Mouse (Mus musculus): ENCODE measurements around the gene Naip5.
"Not testable (repeated sequence)": the region's sequence is repeated elsewhere in the genome, so short reads cannot be mapped to it uniquely, and the experiment has no call there.

The Naip5 gene

DNA sequence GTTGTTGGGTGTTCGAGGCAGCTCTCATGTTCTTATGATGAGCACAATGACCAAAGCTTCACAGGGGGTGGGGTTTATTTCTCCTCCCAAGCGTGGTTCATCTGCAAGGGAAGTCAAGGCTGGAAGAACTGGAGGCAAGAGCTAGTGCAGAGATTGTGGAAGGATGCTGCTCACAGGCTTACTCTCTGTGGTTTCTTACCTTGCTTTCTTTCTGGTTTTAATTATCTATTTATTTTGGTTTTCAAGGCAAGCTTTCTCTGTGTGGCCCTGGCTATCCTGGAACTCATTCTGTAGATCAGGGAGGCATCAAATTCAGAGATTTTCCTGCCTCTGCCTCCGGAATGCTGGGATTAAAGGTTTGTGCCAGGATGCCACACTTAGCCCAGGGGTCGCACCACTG is at the start of gene Naip5:
Gene Naip5 (minus strand): TSS at position 101 of the 400 bp plus-strand sequence.
- DNase-seq = not testable (repeated sequence)

DNA sequence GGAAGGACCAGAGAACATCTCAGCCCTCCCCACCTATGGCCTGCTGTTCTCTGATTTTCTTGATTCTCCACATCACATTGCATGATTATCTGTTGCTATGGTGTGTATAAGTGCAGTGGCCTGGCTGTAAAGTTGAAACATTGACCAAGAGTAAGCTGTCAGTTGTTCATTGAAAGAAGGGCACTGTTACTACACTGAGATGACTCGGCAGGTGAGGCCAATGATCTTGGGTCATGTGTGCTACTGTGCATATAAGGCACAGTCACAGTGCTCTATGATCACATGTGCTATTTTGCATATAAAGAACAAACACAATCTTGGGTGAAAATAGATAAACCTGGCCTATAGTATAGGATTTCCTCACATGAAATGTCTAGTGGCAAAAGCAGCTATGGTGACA is 38.5 kb upstream of the Naip5 start:
- DNase-seq = no peak

DNA sequence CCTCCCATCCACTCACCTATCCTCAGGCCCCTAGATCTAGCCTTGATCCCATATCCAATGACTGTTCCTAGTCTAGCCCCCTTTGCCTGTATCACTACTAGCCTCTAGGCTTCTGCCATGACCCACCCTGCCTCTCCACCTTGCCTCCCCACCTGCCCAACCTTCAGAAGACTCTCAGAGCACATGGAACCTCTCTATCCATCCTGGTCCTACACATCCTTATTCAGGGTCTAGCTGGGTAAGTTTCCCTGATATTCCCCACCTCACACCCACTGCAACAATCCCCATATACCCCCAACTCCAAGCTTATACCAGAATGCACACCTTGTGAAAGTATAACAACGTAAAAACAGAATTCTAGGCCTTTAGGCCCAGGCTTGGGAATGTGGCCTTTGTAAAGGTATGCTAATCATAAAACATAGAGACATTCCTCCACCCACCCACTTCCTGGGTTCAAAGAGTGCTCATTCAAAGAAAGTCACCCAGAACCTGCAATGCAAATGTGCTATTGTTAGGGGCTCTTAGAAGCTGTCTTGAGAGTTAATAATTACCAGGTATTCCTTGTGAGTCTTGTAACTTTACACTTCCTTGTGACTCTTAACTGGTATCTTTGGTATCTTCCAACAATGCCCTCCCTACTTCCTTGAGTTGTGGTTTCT is 25.5 kb upstream of the Naip5 start:
- DNase-seq = not testable (repeated sequence)

DNA sequence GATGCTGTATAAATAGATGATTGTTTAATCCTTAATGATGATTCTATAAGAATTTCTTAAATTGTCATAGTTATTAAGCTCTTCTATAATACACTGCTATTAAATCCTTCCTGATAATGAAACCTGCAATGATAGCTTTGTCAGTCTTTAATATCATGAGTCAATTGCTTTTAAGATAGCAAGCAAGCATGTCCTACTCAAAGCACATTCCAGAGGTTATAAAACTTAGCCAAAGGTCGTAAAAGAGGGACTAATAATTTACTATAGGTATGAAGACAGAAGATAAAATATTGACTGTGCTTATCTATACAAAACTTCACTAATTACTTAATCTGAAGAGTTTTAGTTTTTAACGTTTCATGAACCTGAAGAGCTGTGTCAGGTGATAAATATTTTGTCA is 10.9 kb upstream of the Naip5 start:
- not testable (repeated sequence) for DNase-seq

DNA sequence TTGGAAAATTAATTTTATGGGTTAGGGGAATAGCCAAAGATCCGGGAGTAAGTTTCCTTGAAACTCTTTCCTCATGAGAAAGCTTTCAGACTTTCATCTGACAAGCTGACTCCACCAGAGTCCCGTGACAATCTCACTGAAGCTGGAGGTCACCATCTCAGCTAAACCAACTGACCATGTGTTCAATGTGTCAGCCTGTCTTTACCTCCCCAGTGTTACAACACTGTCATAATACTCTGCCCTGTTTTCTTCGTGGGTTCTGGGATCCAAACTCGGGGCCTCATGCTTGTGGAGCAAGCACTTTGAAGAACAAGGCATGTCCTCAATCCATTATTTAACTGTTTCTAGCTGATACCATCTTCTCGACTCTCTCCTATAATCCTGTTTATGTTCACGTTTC is 9.8 kb upstream of the Naip5 start:
- DNase-seq = not testable (repeated sequence)

DNA sequence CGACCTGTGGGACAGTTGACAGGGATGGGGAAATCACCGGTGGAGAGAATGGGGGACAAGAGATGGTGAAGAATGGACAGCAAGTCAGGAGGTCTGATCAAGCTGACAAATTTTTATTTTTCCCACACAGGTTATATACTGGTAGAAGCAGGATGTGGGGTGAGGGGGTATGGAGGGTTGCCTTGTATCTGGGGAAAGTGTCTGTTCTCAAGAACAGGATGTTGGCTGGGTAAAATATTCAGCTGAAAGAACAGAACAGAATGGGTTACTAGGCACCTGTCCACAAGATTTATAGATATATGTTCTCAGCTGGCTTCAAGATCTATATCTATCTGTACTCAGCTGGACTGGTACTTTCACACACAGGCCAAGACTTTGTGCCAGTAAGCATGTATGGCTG is 5.8 kb upstream of the Naip5 start:
- not testable (repeated sequence) for DNase-seq

DNA sequence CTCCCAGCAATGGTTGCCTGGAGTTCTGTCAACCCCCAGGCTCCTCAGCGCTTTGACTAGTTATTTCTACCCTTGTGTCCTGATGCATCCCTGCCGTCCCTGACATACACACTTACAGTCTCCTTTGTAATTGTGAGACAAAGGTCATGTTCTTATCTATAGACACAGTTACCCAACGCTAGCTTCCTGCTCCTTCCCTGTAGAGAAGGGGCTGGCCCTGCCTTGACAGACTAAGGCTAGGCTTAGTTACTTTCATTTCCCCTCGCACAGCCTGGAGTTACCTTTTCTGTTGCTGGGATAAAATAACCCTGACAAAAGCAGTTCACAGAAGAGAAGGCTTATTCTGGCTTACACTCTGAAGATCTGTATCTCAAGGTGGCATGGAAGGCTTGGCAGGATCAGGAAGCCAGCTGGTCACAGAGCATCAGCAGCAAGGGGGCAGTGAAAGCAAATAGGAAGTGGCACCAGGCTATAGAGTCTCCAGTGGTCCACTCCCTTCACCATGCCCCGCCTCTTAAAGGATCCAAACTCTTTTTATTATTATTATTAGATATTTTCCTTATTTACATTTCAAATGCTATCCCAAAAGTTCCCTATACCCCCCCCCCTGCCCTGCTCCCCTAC is 885 bp upstream of the Naip5 start:
- not testable (repeated sequence) for DNase-seq

DNA sequence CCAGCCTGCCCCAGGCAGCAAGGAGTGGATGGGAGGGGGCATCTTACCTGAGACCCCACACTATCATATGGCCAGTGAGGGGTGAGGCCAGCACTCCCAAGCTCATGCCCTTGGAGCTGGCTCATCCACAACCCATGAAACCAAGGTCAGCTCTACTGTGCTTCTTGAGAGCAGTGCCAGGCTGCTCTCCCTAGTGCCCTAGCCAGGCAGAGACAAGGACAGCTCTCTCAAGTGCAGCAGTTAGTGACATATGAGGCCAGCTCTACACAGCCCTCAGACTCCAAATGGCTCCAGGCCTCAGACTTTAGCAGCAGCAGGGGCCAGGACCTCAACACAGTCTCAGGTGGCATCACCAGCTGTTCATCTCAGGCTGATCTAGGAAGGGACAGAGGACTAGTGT is 2.4 kb downstream of the Naip5 start:
- no peak for DNase-seq

DNA sequence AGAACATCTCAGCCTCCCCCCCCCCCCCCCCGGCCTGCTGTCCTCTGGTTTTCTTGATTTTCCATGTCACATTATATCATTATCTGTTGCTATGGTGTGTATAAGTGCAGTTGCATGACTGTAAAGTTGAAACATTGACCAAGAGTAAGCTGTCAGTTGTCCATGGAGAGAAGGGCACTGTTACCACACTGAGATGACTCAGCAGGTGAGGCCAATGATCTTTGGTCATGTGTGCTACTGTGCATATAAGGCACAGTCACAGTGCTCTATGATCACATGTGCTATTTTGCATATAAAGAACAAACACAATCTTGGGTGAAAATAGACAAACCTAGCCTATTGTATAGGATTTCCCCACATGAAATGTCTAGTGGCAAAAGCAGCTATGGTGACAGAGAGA is 32.4 kb downstream of the Naip5 start:
- DNase-seq = not testable (repeated sequence)

DNA sequence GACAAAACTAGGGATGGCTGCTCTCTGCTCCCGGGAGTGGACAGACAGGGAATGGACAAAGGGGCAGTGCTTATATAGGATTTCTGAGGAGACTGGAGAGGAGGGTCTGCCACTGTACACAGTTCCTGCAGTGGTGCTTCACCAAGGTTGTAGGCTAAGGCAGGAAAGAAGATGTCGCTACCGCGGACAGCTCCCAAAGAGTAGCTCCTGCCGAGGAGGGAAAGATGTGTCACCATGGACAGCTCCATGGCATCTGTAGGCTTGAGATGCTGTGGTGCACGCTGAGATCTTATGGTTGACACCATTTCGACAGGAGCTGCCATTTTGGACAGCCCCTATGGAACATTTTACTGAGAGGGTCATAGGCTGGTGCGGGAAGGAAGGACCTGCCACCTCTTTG is 35.6 kb downstream of the Naip5 start:
- peak; percentile 4 to 7 for DNase-seq

DNA sequence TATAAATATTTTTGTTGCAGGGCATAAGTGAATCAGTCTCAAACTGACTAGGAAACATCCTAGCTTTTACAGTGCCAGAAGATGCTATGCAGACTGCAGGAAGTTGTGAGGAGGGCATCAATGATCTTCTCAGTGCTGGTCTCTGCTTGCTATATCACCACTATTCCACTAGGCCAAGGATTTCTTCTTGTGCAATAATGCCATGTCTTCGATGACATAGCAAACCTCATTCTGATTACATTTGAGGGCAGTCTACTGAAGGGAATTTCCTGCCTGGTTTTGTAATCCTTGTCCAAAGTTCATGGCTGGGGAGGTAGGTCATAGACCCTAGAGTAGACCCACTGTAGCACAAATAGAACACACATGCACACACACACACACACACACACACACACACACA is 42.8 kb downstream of the Naip5 start:
- no peak for DNase-seq

DNA sequence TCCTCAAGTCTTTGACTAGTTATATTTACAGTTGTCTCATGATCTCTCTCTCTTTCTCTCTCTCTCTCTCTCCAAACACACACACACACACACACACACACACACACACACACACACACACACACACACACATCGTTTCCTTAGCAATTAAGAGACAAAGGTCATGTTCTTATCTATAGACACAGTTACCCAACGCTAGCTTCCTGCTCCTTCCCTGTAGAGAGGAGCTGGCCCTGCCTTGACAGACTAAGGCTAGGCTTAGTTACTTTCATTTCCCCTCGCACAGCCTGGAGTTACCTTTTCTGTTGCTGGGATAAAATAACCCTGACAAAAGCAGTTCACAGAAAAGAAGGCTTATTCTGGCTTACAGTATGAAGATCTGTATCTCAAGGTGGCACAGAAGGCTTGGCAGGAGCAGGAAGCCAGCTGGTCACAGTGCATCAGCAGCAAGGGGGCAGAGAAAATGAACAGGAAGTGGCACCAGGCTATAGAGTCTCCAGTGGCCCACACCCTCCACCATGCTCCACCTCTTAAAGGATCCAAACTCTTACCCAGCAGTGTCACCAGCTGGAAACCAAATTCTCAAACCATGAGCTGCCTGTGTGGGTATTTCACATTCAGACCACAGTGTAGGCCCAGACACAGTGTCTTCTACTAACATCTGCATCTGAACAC is 44.3 kb downstream of the Naip5 start, which contains the start of gene Naip2:
Gene Naip2 (minus strand): TSS at position 434 of the 675 bp plus-strand sequence.
- not testable (repeated sequence) for DNase-seq

DNA sequence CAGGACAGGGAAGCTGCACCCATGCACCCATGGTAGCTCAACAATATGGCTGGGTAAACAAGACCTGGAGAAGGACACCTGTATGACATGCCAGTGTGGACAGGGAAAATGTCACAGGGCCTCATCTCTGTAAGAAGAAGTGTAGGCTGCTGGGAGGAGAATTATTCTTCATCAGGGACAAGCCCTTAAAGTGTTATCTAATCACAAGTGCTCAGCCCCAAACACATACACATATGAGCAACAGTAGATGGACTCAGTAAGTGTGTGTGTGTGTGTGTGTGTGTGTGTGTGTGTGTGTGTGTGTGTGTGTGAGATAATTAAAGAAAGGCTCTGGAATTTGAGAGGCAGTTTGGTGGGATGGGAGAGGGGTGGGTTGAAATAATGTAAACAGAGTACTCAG is 45.3 kb downstream of the Naip5 start:
- no peak for DNase-seq

DNA sequence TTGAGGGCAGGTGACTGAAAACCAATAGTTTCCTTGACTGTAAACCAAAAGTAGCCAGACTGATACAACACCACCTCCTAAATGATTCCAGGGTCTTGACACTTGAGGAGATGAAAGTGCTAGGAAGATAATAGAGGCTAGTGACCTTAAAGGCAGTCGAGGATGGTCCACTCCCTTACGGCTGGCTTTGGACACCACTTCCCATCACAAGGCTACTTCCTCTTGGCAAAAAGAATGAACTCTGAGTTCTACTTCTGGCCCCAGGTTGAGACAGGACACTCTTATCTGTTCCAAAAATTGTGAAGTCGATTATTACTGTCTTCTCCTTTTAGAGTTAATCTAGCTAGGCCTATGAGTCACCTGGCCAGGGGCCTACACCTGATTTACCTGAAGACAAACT is 50.7 kb downstream of the Naip5 start:
- no peak for DNase-seq

DNA sequence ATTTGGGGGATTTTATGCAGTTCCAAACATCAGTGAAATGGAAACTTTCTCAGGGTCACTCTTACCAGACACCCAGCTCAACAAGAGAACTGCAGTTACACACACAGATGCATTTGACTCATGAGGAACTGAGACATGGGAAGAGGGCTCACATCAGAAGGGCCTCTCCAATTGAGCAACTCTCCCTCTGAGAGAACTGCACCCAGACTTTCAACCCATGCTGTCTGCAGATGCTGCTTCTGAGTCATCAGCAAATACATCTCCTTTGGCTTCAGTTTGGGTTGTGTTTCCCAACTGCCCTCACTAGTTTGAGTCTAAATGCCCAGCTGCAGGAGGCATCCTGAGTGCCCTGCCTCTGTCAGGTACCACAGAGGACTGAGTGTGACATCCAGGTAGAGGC is 63.0 kb downstream of the Naip5 start:
- not testable (repeated sequence) for DNase-seq

DNA sequence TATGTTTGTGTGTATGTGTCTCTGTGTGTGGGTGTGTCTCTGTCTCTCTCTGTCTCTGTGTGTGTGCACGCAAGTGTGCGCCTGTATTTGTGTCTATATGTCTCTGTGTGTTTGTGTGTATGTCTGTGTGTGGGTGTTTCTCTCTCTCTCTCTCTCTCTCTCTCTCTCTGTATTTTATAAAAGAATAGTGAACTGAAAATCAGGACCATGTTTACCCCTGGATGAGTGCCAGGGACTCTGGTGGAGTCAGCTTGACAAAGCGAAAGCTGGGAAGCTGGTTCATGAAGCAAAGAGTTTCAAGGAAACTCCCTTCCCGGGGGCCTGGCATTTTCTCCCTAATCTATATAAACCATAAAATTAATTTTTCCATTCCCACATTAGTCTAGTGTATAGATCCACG is 71.8 kb downstream of the Naip5 start:
- DNase-seq = not testable (repeated sequence)

DNA sequence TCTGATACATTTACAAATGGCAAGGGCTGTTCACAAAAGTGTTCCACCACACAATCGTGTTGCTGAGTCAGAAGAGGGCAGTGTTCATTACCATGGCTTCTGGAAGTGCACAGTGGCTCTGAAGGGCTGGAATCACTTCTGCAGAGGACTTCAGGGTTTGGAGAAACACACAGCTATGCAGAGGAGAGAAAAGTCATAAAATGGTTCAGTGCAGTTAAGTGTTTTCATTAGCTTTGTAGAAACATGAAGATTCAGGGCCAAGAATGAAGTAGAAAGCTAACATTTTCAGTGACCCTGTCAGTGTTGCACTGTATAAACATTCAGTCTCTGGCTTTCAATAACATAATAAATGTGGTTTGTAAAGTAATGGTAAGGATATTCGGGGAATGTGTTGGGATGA is 79.7 kb downstream of the Naip5 start:
- DNase-seq = not testable (repeated sequence)

DNA sequence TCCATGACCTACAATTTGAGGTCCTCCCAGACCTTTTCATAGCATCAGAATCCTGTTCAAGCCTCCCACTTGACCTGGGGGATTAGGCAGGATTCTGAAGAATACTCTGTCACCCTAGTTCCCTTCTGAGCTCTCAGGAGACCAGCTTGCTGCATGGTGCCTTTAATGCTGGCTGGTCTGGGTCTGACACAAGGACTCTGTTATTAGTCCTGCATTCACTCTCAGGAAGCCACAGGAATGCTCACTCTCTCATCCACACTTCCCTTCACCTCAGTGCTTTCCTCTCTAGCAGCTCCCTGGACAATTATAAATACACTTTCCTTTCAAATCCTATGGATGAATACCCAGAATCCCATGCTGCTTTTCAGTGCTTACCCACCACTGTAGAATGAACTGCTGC is 83.7 kb downstream of the Naip5 start:
- DNase-seq = not testable (repeated sequence)
